7 mouse cellular contexts compared by ENCODE assay signal in the genomic region with DNA sequence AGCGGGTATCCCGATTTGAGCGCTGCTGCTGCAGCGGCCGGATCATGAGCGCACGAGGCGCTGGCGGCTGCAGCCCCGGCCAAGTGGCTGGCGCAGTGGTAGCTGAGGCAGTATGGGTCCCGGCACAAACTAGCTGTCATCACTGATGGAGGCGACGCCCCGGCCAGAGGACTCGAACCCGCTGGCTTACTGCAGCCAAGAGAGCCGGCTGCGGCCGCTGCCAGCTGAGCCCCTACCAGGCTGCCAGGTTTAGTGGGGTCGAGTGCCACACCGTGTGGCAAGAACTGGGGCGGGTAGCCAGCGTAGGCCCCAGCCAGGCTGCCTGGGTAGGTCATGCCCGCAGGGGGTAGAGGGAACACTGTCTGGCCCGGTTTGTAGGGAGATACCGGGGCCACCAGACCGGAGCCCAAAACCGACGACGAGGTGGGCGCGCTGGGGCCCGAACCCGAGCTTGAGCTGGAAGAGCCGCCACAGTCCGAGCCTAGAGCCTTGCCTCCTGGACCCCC. TPM values are rescaled to one million over a fixed set of nuclear protein-coding genes. Genes with fewer than 3 reads are reported as not detected.
A peak's percentile ranks its signal among the peaks of the same experiment; 100 is the strongest.
DNase-seq lines count a peak whose midpoint lies in the region; ATAC-seq lines count a peak whose summit lies in the region.

No protein-coding gene starts in this region.

- DNase-seq in urinary bladder, postnatal 14 days (ENCODE audit: low spot score) = peak; percentile 15
- DNase-seq in urinary bladder, postnatal 25 days (ENCODE audit: low spot score) = no peak
- DNase-seq in fibroblast of lung, adult 2 months (ENCODE audit: low read depth) = peak; percentile 9
- DNase-seq in hindbrain, embryonic 14.5 days (ENCODE audit: low spot score) = no peak
- DNase-seq in skeletal muscle tissue, adult 2 months (ENCODE audit: low read depth, low spot score) = peak; percentile 21
- DNase-seq in frontal cortex, postnatal 36 days (ENCODE audit: low spot score in 2 of 2) = no peak

- under 1% methylated on average over 37 of the region's 37 CpGs for WGBS in hindbrain, embryonic 14.5 days
- 2% methylated on average over 37 of the region's 37 CpGs for WGBS in liver, embryonic 12.5 days (ENCODE audit: insufficient replicate concordance)

- 0 out of 2 replicates have a peak, but pooled peaks cover 5% of the 10 kb centered on the region for H3K27me3 ChIP-seq in hindbrain, embryonic 14.5 days (ENCODE audit: control insufficient read depth, insufficient read depth, low read length)
- H3K27me3 ChIP-seq in liver, embryonic 12.5 days (replicated peaks) = peaks cover 97% of the 10 kb centered on the region

- peak overlapping the region; percentile 80 for H3K4me3 ChIP-seq in hindbrain, embryonic 14.5 days (replicated peaks; ENCODE audit: low read length)
- H3K4me3 ChIP-seq in liver, embryonic 12.5 days = peak overlapping the region; percentile 60

- peak overlapping the region; percentile 62 for H3K4me2 ChIP-seq in hindbrain, embryonic 14.5 days (replicated peaks)
- H3K4me2 ChIP-seq in liver, embryonic 12.5 days = peak overlapping the region; percentile 69

- H3K36me3 ChIP-seq in hindbrain, embryonic 14.5 days (replicated peaks; ENCODE audit: control insufficient read depth, insufficient read depth) = peaks cover 10% of the 10 kb centered on the region; the same call in 1 of the 2 replicates
- H3K36me3 ChIP-seq in liver, embryonic 12.5 days = 0 out of 2 replicates have a peak, but pooled peaks cover 5% of the 10 kb centered on the region

- H3K27ac ChIP-seq in hindbrain, embryonic 14.5 days = peak overlapping the region; percentile 96
- no peak overlapping the region for H3K27ac ChIP-seq in liver, embryonic 12.5 days

- H3K4me1 ChIP-seq in hindbrain, embryonic 14.5 days (replicated peaks; ENCODE audit: control insufficient read depth, insufficient read depth, low read length) = peaks cover 29% of the 10 kb centered on the region; the same call in 1 of the 2 replicates
- peaks cover 35% of the 10 kb centered on the region for H3K4me1 ChIP-seq in liver, embryonic 12.5 days

- no peaks in the 10 kb centered on the region for H3K9me3 ChIP-seq in hindbrain, embryonic 14.5 days (ENCODE audit: control insufficient read depth, low read length)
- H3K9me3 ChIP-seq in liver, embryonic 12.5 days (replicated peaks) = no peaks in the 10 kb centered on the region

- H3K9ac ChIP-seq in hindbrain, embryonic 14.5 days = peak overlapping the region; percentile 87
- peak overlapping the region; percentile 53 for H3K9ac ChIP-seq in liver, embryonic 12.5 days

- no peak for ATAC-seq in hindbrain, embryonic 14.5 days (ENCODE audit: low FRiP score)
- ATAC-seq in liver, embryonic 12.5 days = no peak

RNA-seq across cellular contexts. Expression of a gene that starts 3.9 kb away (rescaled TPM):
- polyA plus RNA-seq in hindbrain, embryonic 14.5 days (2014; fragmentation: Nextera tagmentation; extraction: Ambion mirVana) = 9.3 and 11.6 TPM in 2 replicates
- 2.8 and 4.0 TPM in 2 replicates for polyA plus RNA-seq in liver, embryonic 12.5 days (2016; fragmentation: Nextera tagmentation; extraction: Ambion mirVana)

RNA-seq across cellular contexts. Expression of a gene that starts 34.0 kb away (rescaled TPM):
- 0.43 and 0.64 TPM in 2 replicates for polyA plus RNA-seq in hindbrain, embryonic 14.5 days (2014; fragmentation: Nextera tagmentation; extraction: Ambion mirVana)
- polyA plus RNA-seq in liver, embryonic 12.5 days (2016; fragmentation: Nextera tagmentation; extraction: Ambion mirVana) = 0.23 and 0.49 TPM in 2 replicates

Comparison
In these comparisons a context has a peak if more than half of its experiments do, and no peak if none do; other contexts are left out.
1. DNase-seq: peak in urinary bladder, postnatal 14 days (single experiment), fibroblast of lung, adult 2 months (single experiment) and skeletal muscle tissue, adult 2 months (single experiment); none in urinary bladder, postnatal 25 days (single experiment), hindbrain, embryonic 14.5 days (single experiment) and frontal cortex, postnatal 36 days (0 of 2).